Mouse (Mus musculus) gastrocnemius, postnatal 25 days (tissue): ENCODE data around the gene Lrrc8d. TPM values are rescaled to one million over a fixed set of nuclear protein-coding genes. Genes with fewer than 3 reads are reported as not detected.

Experiments used
- DNase-seq: peaks from one replicate; pipeline ENCODE4 v3.0.0; 2022
- total RNA-seq, 2 experiments: library from RNA; stranded (reverse); gene quantifications; 1 replicate in 1 of 2; 2 replicates in 1 of 2; pipeline ENCODE4 v1.2.3; 2021

Lrrc8d gene
- total RNA-seq, 2 experiments from 2014 or later, result 4.5 to 4.7 TPM

DNA sequence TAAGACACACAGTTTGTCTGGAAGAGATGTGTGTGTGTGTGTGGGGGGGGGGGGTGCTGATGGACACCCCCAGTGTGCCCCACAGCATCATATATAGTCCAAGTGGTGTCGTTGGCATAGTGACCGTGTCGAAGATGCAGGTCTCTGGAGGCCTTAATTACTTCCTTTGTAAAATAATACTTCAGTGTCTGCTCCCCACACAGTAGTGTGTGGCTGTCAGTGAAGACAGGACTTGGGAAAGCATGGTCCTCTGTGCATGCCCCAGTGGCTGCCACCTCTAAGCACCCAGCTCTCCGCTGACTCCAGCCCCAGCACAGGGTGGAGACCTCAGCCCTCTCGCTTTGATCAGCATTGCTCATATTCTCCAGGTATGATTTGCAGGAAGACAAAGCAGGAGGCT, 76.6 kb downstream of the Lrrc8d start:
- DNase-seq, result no peak

DNA sequence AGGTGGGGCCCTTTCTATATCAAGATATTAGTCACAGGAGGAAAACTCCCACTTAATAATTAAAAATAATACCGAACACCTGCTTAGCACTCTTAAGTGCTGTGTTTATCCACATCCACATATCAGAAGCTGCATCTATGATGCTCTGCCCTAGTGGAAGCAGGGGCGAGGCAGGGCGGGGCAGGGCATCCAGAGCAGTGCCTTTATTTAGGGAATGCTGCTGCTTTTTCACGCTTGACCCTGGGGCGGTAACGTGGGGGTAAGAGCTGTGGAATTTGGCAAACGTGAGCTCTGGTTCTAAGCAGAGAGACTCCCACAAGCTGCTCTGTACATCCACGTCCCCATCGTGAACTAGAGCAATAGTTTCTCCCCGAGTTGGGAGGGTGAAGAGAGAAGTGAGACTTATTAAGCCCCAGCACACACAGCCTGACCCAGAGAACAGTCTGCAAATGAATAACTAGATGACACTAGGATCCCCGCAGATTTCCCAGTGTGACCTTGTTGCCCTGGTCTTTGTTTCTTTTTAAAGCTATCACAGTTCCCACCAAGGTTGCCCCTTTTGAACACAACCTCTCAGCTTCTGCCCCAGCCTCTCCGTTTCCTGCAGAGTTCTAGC, 77.3 kb downstream of the Lrrc8d start:
- DNase-seq, result no peak

DNA sequence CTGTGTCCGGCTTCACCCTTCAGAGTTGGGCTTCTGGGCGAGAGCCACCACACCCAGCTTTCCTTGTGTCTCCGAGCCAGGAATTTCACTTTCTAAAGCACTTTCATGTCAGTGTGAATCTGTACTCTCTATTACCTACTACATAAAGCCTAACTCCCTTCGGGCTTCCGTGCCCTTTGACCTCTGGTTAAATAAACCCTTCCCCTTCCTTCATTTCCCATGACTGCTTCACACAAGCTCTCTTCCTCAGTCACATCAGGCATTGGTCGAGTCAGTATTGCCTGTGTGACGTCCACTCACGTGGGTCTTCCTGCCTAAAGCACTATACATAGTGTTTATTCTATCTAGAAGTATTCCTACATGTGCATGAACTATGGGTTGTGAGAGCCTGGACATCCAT, 77.9 kb downstream of the Lrrc8d start:
- DNase-seq, result no peak

DNA sequence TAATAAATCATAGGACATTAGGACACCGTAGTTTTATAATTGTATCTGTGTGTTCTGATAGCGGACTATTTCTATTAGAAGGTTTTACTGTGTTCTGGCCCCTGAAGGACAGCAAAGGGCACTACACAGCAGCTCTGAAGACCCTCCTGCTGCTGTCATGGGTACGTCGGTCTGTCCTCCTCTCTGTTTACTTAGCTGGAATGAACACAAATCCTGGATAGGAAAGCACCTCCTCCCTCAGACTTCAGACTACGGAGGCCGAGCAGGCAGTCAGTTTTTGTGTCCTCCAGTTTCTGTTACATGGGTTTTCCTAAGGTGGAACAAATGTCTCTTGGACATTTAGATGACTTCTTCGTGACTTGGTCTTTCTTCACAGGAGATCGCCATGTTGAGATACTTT, 78.4 kb downstream of the Lrrc8d start:
- DNase-seq, result no peak

DNA sequence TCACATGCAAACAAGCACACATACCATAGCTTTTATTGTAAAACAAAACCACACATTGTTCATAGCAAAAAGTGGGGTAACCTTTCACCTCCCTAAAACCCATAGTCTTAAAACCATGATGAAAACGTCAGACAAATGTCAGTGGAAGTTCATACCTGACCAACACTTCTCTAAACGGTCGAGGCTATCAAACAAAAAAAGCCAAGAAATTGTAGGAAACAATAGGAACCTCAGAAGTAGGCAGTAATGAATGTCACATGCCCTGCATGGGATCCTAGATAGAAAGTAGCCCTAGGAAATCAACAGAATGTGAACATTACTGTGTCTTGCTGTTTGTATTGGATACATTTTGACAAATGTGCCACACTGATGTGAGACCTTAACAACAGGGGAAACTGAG, 79.0 kb downstream of the Lrrc8d start:
- no peak for DNase-seq

DNA sequence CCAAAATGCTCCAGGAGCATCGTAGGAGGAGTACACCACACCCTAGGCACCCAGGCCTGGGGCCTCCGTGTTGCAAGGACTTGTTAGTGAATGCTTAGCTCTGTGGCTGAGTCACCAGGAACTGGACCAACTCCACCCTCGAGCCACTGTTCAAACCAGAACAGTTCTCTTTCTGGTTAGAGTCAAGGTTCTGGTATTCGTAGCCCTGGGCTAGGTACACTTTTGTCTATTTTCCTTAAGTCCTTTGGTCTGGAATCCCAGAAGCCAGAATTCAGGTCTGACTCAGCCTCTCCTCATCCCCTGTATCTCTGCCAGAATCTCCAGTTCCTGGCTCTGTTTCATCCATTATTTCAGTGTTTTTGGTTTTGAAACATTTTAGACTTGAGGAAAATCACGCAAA, 79.6 kb downstream of the Lrrc8d start:
- DNase-seq, result peak; percentile 45

DNA sequence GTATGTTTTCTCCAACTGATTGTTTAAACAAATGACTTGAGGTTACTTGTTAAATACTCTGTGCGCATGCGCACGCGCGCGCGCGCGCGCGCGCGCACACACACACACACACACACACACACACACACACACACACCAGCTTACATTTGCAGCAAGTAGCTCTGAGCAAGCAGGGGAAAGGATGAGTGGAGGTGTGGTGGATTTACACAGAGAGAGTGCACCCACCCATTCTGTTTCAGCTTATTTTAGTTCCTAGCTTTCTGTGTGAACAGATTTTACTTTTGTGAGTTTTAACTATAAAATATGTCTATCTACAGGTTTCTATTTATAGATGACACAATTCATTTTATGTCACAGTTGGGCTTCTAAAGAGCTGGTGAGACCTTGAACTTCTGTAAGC, 84.1 kb downstream of the Lrrc8d start:
- DNase-seq, result no peak

DNA sequence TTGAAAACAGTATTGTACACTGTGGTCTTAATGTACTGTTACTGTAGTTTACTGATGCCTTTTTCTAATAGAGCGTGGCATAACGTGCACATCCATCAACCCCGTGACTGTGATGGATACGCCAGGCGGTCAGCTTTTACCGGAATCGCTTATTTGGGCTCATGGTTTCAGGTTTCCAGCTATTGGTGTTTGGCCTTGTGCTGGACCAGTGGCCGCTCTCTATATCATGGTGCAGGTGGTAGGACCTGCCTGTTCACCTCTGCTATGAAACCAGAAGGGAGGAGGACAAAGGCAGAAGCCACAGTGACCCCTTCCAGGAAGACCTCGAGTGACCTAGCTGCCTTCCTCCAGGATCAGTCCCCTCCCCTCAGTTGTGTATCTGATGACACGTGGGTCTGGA, 85.0 kb downstream of the Lrrc8d start:
- no peak for DNase-seq

DNA sequence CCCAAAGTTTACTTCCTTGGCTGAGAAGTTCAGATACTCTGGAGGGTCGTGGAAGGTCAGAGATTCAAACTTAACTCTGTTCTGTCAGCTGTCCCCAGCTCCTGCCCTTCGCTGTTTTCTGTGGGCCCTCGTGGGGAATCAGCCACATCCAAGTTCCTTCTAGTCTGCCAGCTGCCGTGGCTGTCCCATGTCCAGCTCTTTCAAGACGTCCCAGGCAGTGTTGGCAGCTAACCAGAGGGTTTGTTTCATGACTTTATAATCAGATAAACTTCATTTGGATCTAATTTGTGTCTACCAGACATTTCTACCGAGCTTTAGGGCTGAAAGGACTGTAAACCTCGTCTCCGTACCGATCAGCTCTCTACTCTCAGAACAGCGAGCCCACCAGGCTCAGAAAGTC, 87.8 kb downstream of the Lrrc8d start:
- DNase-seq, result no peak

DNA sequence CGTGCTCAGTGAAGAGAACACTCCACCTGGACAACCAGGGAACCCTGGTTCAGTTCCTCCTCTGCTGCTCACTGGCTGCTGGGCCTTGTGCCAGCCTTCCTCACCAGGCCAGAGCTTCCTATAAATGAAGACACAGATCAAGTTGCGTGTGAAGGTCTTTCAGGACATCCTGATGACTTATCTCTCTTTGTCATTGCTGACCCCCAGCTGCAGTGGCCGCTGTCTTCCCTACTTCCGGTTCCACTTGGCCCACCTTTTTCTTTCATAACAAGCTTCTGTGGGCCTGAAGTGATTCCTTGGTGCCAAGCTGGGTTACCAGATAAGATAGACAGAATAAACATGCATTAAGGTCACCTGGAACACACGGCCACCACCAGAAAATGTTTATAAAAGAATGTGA, 90.0 kb downstream of the Lrrc8d start:
- no peak for DNase-seq

DNA sequence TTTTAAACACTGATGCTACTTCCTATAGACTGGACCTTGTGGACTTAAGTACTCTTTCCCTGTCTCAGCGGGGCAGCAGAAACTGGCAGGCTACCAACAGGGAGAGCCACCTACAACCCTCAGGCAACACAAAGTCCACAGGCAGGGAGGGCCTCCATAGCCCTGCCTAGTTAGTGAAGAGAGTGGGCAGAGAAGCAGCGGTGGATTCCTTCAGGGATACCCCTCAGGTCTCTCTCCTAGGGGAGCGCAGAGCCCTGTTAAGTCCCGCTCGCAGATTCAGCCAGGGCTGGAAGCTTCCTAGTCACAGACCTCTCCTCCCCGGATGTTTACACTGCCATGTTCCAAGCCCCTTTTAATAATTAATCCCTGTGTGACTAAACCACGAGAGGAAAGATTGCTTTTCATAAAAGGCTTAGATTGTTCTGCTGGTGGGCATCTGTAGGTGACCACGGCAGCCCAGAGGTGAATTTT, 92.6 kb downstream of the Lrrc8d start:
- DNase-seq, result no peak

DNA sequence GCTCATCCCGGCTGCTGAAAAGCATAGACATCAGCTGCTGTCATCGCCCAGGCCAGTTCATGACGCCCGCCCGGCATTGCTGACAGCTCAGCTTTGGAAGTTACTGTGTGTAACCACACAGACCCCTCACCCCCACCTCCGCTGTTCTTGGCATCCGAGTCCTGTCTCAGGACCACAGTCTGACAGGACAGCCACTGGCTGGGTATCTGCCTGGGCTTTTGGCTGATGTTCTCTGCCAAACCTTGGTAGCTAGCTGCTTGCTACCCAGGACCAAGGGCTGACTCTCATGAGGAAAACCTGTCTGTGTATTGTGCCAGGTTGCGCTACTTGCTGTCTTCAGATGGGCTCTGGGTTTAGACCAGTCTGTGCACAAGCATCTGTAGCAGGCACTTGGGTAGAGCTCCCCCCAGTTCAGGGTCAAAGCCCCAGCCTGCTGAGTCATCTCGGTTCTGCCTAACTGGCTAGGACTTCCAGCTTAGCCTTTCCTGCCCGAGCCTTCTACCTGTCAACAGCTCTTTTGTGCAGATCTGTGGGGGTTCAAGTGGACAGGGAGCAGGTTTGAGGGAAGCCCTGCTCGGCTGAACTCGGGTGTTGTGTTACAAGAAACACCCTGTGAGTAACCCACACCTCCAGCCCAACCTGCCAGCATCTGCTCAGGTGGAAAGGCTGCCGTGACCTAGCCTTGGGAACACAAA, 93.2 kb downstream of the Lrrc8d start:
- DNase-seq, result peak; percentile 37

DNA sequence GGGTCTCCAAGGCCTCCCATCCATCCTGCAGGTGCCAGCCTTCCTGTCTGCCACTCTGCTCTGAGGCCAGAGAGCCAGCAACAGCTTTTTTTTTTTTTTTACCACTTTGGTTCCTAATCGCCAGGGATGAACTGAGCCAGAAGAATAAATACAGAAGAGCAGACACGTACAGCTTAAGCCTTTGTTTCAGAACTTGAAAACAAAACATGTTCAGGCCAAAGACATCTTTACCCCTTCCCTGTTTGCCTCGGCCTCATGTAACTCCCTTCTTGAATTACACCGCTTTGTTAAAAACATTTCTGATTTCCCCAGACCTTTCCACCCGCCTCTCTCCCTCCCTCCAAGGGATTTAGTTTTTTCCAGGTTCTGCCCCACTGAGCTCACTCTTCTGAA, 93.8 kb downstream of the Lrrc8d start:
- no peak for DNase-seq

DNA sequence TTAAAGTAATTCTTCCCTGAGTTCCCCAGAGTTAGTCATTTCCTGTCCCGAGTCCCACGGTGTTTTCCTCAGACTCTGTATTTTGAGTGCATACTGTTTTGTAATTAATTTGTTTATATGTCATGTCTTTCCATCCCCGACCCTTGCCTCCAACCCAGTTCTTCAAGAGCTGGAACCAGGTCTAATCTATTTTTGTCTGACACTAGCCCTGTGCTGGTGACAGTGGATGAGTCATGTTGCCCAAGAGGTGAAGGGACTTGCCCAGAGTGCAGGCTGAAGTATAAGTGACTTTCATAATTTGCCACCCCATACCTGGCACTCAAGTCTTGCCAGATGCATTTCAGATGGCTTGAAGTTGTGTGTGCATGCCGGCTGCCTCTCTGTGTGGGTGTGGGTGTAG, 98.7 kb downstream of the Lrrc8d start:
- DNase-seq, result no peak

DNA sequence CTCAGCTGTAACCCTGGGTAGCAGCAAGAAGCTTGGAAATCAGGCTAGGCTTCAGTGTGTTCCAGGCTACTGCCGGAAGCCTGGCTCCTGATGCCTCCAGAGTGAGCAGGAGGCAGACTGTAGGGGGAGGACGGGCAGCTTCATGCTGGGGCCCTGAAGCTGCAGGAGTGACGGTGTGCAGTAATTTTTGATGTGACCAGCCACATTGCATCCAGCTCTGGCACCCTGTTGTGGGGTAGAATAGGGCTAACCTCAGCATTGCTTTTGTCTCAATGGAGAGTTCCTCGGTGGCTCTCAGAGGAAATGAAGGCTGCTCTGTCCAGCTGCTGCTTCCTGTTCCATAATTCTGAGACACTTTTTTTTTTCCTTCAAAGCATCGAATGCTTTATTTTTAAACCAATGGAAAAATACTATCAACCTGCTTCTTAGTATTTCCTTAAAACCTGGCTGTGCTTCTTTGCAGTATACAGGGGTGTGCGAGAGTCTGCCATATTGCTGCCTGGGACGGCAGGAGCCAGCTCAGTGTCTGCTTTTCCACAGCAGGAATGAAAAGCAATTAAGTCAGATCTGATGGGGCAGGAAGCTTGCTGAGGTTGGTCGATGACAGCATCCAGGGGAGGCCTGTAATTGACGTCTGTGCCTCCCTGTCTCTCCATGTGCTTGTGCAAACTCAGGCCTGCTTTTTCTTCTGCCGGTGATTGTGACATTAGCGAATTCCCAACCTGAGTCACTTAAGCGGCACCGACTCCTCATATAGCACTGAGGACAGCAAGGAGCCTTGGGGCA, 100.3 kb downstream of the Lrrc8d start:
- DNase-seq, result no peak

DNA sequence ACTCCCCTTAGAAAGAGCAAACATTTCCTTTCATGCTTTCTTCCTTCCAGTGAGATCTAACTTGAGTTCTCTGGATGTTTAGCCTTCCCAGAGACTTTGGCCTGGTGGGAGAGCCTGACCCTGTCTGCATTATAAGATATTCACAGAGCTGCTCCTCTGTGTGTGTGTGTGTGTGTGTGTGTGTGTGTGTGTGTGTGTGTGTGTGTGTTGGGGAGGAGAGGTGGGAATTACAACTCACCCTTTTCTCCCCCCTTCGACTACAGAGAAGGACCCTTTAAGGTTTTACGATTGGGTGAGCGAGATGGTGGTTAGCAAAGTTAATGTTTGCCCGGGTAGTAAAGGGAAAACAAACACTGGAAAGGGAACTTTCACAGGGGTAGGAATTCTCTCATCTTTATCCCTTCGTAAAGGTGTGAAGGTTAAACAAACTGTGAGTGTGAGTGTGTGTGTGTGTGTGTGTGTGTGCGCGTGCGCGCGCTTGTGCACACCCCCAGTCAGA, 101.3 kb downstream of the Lrrc8d start:
- no peak for DNase-seq

DNA sequence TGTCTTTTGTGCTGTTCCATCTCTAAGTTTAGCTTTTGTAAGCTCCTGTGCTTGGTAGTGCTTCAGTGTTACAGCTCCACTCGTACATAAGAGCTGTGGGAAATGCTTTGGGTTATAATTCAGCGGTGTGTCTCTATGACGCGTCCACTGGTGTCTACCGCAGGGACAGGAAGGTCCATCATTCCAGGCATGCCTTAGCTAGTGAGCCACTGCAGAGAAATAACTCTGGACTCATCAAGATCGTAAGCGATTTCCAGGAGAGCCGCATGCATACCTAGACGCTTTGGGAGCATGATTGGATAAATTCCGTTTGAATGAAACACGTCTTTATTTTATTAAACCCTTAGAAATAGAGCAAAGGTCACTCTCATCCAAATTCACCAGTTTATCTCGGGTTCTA, 106.2 kb downstream of the Lrrc8d start:
- no peak for DNase-seq

DNA sequence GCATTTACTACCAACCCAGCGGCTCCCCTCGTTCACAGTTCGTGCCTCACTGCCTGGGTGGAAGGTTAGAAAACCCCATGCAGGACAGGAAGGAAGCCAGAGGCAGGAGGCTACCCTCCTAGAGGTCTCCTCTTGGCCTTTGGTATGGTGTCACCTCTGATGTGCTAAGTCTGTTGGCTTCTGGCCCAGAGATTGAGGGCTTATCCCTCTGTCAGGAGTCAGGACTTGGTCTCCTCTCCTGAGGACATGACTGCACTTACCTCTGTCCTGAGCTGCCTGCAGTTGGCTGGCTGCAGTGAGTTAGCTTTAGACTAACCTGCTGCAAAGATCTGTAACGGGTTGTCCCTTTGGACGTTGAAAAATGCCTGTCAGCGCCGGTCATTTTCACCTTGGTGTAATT, 107.7 kb downstream of the Lrrc8d start:
- DNase-seq, result no peak

DNA sequence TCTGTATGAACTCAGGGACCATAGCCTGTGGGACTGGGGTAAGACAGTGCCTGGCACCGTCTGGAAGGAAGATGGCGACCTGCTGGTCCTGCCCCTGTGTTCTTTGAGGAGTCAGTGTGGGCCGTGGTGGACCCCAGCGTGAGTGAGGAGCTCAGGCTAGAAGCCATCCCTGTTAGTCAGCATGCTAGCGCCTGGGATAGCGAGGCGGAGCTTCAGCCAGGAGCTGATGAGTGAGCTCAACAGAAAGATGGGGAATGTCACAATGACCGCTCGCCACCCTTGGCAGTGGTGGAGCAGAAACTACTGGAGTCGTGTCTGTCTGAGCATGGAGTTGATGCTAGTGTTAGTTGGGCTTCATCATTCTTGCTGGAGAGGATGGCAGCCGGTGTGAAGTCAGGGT, 109.3 kb downstream of the Lrrc8d start:
- DNase-seq, result no peak

DNA sequence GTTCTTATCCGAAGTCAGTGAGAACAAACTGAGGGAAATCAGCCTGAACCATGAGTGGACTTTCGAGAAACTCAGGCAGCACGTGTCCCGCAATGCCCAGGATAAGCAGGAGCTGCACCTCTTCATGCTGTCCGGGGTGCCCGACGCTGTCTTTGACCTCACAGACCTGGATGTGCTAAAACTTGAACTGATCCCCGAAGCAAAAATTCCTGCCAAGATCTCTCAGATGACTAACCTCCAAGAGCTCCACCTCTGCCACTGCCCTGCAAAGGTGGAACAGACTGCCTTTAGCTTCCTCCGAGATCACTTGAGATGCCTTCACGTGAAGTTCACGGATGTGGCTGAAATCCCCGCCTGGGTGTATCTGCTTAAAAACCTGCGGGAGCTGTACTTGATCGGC, 113.3 kb downstream of the Lrrc8d start:
- DNase-seq, result no peak

DNA sequence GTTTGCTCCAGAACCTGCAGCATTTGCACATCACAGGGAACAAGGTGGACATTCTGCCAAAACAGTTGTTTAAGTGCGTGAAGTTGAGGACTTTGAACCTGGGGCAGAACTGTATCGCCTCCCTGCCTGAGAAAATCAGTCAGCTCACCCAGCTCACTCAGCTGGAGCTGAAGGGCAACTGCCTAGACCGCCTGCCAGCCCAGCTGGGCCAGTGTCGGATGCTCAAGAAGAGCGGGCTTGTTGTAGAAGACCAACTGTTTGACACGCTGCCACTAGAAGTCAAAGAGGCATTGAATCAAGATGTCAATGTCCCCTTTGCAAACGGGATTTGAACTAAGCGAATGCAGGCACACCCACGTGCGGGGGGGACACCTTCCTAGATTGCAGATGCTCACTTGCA, 114.2 kb downstream of the Lrrc8d start:
- no peak for DNase-seq

DNA sequence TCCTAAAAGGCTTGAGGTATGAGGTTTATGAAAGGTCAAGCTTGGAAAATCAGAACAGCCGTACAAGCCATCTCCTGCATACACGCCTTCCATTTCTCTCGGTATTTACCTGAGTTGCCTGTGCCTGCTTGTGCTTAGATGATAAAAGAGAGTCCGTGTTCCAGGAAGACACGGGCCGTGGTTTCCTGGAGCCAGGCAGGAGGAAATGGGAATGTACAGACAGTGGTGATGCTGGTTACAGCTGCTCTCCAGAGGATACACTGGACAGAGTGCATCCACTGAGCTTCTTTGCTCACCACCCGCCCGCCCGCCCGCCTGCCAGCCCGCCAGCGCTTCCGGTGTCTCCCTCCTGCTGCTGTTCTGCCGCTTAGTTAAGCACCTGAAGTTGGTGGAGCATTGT, 116.3 kb downstream of the Lrrc8d start:
- DNase-seq, result no peak

DNA sequence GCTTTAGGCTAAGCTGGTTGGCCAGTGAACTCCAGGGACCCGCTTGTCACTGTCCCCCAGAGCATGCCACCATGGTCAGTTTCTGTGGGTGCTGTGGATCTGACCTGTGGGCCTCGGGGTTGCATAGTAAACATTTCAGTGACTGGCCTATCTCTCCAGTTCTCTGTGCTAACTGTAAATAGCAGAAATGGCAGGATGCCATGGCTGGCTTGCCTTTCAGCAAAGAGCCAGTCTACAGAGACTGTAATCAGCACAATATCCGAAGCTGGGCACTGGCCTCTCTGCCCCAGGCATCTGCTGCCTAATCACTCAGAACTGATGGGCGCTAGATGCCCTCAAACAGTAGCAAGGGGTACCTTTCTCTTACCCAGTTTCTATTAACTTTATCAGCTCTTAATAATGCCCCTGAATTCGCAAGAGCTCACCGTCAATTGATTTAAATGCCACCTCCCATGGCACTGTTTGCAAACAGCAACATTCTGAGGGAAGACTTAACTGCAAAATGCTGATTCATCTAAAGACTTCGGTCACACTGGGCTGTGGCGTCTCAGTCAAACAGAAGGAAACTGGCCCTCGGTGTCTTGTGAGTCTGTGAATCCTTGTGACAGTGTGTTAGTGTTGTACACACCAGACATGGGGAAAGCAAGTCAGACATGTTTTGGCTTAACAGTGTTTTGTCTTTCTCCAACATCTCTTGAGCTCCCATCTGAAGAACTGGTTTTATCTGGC, 117.6 kb downstream of the Lrrc8d start:
- no peak for DNase-seq
